Mouse (Mus musculus) layer of hippocampus, postnatal 25 days (tissue): ENCODE measurements around the gene Kif3b. TPM values are rescaled to one million over a fixed set of nuclear protein-coding genes. Genes with fewer than 3 reads are reported as not detected.
"Not testable (repeated sequence)": the region's sequence is repeated elsewhere in the genome, so short reads cannot be mapped to it uniquely, and the experiment has no call there.

ENCODE experiments used
- DNase-seq, 2 experiments: peaks; one replicate each; pipeline ENCODE4 v3.0.0; 2022; ENCODE audit warnings: mixed read lengths in 2 of 2, low spot score in 1 of 2; ENCODE audit errors: extremely low spot score in 1 of 2
- total RNA-seq, 2 experiments: library from RNA; stranded (reverse); gene quantifications; 2 replicates each; pipeline ENCODE4 v1.2.3; 2021

Kif3b gene
- total RNA-seq = 10 to 100 TPM; 55.1 to 56.1 TPM

- DNase-seq = peak; percentile 72 to 77
These were observed at the start of gene Kif3b for GRCm38 (mm10) chr2:153290938-153291928. Kif3b (plus strand) TSS chr2:153291413.

- no peak for DNase-seq
These were observed 49.1 kb upstream of the Kif3b start for GRCm38 (mm10) chr2:153242156-153242555.

GRCm38 (mm10) chr2:153249751-153250150 lies 41.5 kb upstream of the Kif3b start:
- no peak for DNase-seq

GRCm38 (mm10) chr2:153256604-153257003 lies 34.6 kb upstream of the Kif3b start:
- no peak for DNase-seq

- DNase-seq = no peak
These were observed 32.0 kb upstream of the Kif3b start for GRCm38 (mm10) chr2:153259030-153259863.

DNA sequence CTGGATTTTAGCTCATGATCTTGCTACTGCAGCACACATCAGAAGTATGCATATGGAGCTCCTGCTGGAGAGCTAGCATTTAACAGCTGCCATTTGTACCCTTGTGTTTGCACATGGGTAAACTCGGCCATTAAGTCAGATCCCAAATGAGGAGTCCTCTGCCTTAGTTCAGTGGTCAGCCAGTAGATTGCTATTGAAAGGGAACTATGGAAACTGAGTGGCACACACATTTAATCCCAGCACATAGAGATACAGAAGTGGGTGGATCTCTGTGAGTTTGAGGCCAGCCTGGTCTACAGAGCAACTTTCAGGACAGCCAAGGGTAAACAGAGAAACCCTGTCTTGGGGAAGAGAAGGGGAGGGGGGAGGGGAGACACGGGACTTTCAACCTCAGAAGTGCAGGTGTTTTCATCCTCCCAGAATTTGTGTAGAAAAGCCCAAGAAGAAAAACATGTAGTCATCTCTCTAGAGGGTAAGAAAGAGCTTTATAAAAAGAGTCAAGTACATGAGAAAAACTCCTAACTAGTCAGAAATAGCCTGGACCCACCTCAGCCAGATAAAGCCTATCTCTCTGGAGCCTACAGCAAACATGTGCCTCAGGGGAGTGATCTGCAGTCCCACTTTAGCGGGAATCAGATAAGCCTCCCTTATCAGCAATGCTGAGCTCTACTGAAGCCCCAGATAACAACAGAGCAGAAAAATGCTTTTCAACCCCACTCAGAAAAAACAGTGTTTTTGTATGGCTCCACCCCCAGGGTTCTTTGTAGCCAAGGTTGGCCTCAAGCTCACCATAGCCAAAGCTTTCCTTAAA lies 31.1 kb upstream of the Kif3b start:
- DNase-seq = no peak

GRCm38 (mm10) chr2:153263053-153263452 lies 28.2 kb upstream of the Kif3b start:
- no peak for DNase-seq

GRCm38 (mm10) chr2:153267331-153267730 lies 23.9 kb upstream of the Kif3b start:
- DNase-seq = no peak

- DNase-seq = not testable (repeated sequence)
These were observed 20.8 kb upstream of the Kif3b start for GRCm38 (mm10) chr2:153270231-153270915.

- not testable (repeated sequence) for DNase-seq
These were observed 16.9 kb upstream of the Kif3b start for GRCm38 (mm10) chr2:153274200-153274918.

GRCm38 (mm10) chr2:153274919-153275247 lies 16.3 kb upstream of the Kif3b start:
- DNase-seq = no peak

DNA sequence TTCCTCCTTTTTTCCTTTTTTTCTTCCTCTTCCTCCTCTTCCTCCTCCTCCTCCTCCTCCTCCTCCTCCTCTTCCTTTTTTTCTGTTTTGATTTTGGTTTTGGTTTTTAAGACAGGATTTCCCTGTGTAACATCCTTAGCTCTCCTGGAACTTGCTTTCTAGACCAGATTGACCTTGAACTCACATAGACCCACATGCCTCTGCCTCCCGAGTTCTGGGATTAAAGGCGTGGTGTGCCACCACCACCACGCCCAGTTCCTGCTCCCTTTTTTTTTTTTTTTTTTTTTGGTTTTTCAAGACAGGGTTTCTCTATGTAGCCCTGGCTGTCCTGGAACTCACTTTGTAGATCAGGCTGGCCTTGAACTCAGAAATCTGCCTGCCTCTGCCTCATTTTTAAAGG lies 15.6 kb upstream of the Kif3b start:
- not testable (repeated sequence) for DNase-seq

DNA sequence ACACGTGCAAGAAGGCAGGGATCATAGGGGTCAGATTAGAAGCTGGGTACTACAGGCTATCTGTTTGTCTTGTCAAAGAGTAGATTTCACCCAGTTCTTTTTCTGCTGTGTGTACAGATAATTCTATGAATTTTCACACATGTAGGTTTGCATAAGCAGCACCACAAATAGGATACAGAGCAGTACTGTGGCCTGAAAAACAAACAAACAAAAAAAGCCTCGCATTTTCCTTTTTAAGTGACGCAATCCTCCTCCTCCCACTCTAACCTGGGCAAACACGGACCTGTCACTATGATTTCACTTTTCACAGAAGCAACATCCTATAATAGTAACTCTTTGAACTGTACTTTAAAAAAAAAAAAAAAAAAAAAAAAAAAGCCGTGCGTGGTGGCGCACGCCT lies 14.8 kb upstream of the Kif3b start:
- DNase-seq = no peak

- DNase-seq = not testable (repeated sequence)
These were observed 14.4 kb upstream of the Kif3b start for GRCm38 (mm10) chr2:153276846-153277245.

DNA sequence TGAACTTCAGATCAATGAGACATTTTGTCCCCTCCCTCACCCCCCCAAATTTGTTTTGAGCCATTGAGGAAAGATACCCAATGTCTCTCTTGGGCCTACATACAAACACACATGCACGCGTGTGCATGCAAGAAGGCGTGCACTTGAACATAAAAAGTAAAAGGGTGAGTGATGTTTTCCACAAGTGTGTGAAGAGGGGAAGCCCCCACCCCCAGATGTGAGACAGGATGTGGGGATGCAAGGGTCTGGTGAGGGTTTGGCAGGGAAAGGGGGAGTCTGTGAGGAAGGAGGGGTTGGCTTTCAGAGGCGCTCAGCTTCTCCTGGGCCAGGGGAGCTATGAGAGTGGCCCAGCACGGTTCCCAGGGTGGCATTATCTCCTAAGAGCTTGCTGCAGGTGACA lies 12.9 kb upstream of the Kif3b start:
- DNase-seq = no peak

DNA sequence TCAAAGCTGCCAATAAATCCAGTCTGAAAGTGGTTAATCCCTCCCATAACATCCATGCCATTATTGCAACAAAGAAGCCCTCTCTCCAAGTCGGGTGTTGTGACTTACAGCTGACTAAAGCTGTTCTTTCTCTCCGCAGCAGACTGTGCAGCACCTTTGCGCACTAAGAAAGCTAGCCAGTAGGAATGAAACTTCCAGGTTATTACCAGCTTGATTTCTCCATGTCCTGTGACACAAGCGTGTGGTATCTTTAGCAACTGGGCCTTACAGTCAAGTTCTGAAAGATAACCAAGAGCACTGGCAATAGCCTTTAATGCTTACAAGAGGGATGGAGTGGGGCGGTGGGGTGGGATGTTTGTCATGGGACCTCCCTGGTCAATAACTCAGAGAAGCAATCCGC lies 7.3 kb upstream of the Kif3b start:
- DNase-seq = no peak

DNA sequence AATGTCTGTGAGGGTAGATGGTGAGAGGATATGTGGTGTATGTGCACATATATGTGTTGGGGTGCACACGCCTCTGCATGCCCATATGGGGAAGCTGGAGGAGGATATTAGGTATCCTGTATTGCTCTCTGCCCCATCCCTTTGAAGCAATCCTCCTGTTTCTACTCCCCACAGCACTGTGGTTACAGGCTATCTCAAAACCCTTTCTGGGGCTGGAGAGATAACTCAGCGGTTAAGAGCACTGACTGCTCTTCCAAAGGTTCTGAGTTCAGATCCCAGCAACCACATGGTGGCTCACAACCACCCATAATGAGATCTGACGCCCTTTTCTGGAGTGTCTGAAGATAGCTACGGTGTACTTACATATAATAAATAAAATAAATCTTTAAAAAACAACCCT lies 4.7 kb upstream of the Kif3b start:
- no peak for DNase-seq

GRCm38 (mm10) chr2:153287835-153288234 lies 3.4 kb upstream of the Kif3b start:
- DNase-seq = no peak

- no peak for DNase-seq
These were observed 1.2 kb downstream of the Kif3b start for GRCm38 (mm10) chr2:153292305-153292861.
